Mouse (Mus musculus) CH12.LX (cell line): ENCODE measurements around the gene Soat1. TPM values are rescaled to one million over a fixed set of nuclear protein-coding genes. Genes with fewer than 3 reads are reported as not detected.

Experiments
- DNase-seq: peaks from one replicate; pipeline ENCODE4 v3.0.0-alpha.2; 2013; ENCODE audit errors: extremely low read depth
- H3K27ac ChIP-seq: 2 replicates; pipeline ENCODE4 v1.5.1; 2012; ENCODE audit warnings: low read depth, mild to moderate bottlenecking, control low read depth, moderate library complexity; ENCODE audit not compliant: insufficient read depth
- H3K27me3 ChIP-seq: replicated peaks from 2 replicates; pipeline ENCODE3; 2012; ENCODE audit warnings: inconsistent platforms
- H3K36me3 ChIP-seq, 2 experiments: replicated peaks in 1 of 2; 2 replicates each; pipeline versions ENCODE3 to v1.6.1; 2012; ENCODE audit warnings: inconsistent platforms in 1 of 2, low read length in 1 of 2, mild to moderate bottlenecking in 1 of 2, mixed read lengths in 1 of 2, moderate library complexity in 1 of 2; ENCODE audit not compliant: control insufficient read depth in 1 of 2, insufficient read depth in 1 of 2
- H3K4me1 ChIP-seq, 2 experiments: 2 replicates each; pipeline ENCODE4 v1.6.1; 2012; ENCODE audit warnings: inconsistent platforms in 1 of 2, moderate library complexity in 1 of 2; ENCODE audit not compliant: insufficient read depth in 2 of 2, control insufficient read depth in 1 of 2
- H3K4me2 ChIP-seq: 2 replicates; pipeline ENCODE4 v1.6.1; 2012; ENCODE audit warnings: low read depth, mild to moderate bottlenecking, control low read depth; ENCODE audit not compliant: poor library complexity, insufficient read depth, severe bottlenecking
- H3K4me3 ChIP-seq, 3 experiments: fragments of 150-350 bp in 1 of 3; sonication (generic) in 1 of 3; replicated peaks in 1 of 3; 2 replicates each; pipeline versions ENCODE3 to v1.5.1; 2011 to 2012; ENCODE audit warnings: low read depth in 2 of 3, low read length in 2 of 3, mild to moderate bottlenecking in 2 of 3, moderate library complexity in 2 of 3, control low read depth in 1 of 3, improper control_type of control experiment in 1 of 3, inconsistent platforms in 1 of 3, mixed read lengths in 1 of 3; ENCODE audit not compliant: poor library complexity in 1 of 3
- H3K79me2 ChIP-seq: replicated peaks from 2 replicates; pipeline ENCODE4 v1.6.1; 2012; ENCODE audit warnings: mild to moderate bottlenecking, moderate library complexity; ENCODE audit not compliant: control insufficient read depth, poor library complexity, insufficient read depth, severe bottlenecking; ENCODE audit errors: extremely low read depth
- H3K9ac ChIP-seq: 2 replicates; pipeline ENCODE4 v1.6.1; 2012; ENCODE audit warnings: low read depth, mild to moderate bottlenecking, control low read depth, moderate library complexity; ENCODE audit not compliant: insufficient read depth
- H3K9me3 ChIP-seq: replicated peaks from 2 replicates; pipeline ENCODE3; 2012; ENCODE audit warnings: low read length, inconsistent platforms, mixed read lengths
- BHLHE40 ChIP-seq: IDR thresholded peaks from 2 replicates; pipeline ENCODE4 v1.6.1; 2011; ENCODE audit warnings: mild to moderate bottlenecking, low read depth, low read length, improper control_type of control experiment
- CHD1 ChIP-seq: IDR thresholded peaks from 2 replicates; pipeline ENCODE4 v1.6.1; 2012; ENCODE audit warnings: low read depth, low read length, improper control_type of control experiment, inconsistent platforms
- CHD2 ChIP-seq: IDR thresholded peaks from 2 replicates; pipeline ENCODE4 v1.6.1; 2011; ENCODE audit warnings: low read length, improper control_type of control experiment
- CTCF ChIP-seq, 2 experiments: IDR thresholded peaks in 1 of 2; conservative IDR thresholded peaks in 1 of 2; 2 replicates each; pipeline ENCODE4 v1.5.1; 2011 to 2012; ENCODE audit warnings: low read depth in 2 of 2, low read length in 2 of 2, improper control_type of control experiment in 1 of 2, inconsistent platforms in 1 of 2, mild to moderate bottlenecking in 1 of 2, moderate library complexity in 1 of 2
- ELF1 ChIP-seq: IDR thresholded peaks from 2 replicates; pipeline ENCODE4 v1.6.1; 2014; ENCODE audit warnings: low read depth, mild to moderate bottlenecking, inconsistent platforms, low read length, improper control_type of control experiment
- EP300 ChIP-seq: IDR thresholded peaks from 2 replicates; pipeline ENCODE4 v1.6.1; 2011; ENCODE audit warnings: low read length, improper control_type of control experiment
- ETS1 ChIP-seq: conservative IDR thresholded peaks from 2 replicates; pipeline ENCODE4 v1.6.1; 2012; ENCODE audit warnings: low read depth, mild to moderate bottlenecking, inconsistent platforms, low read length, improper control_type of control experiment, moderate library complexity
- HCFC1 ChIP-seq: IDR thresholded peaks from 2 replicates; pipeline ENCODE4 v1.6.1; 2012; ENCODE audit warnings: low read depth, mild to moderate bottlenecking, inconsistent platforms, low read length, improper control_type of control experiment
- IRF4 ChIP-seq: IDR thresholded peaks from 2 replicates; pipeline ENCODE4 v1.6.1; 2014; ENCODE audit warnings: low read depth, mild to moderate bottlenecking, inconsistent platforms, low read length, improper control_type of control experiment
- JUN ChIP-seq: IDR thresholded peaks from 2 replicates; pipeline ENCODE4 v1.6.1; 2011; ENCODE audit warnings: low read depth, mild to moderate bottlenecking, low read length, improper control_type of control experiment, moderate library complexity; ENCODE audit not compliant: insufficient read depth
- JUND ChIP-seq: conservative IDR thresholded peaks from 2 replicates; pipeline ENCODE4 v1.6.1; 2011; ENCODE audit warnings: low read depth, low read length, improper control_type of control experiment
- KAT2A ChIP-seq: IDR thresholded peaks from 2 replicates; pipeline ENCODE4 v1.6.1; 2012; ENCODE audit warnings: low read length, improper control_type of control experiment, inconsistent platforms; ENCODE audit not compliant: insufficient replicate concordance
- MAX ChIP-seq: IDR thresholded peaks from 2 replicates; pipeline ENCODE4 v1.6.1; 2011; ENCODE audit warnings: low read length, improper control_type of control experiment
- MAZ ChIP-seq: IDR thresholded peaks from 2 replicates; pipeline ENCODE4 v1.6.1; 2012; ENCODE audit warnings: low read depth, mild to moderate bottlenecking, inconsistent platforms, low read length, improper control_type of control experiment, moderate library complexity
- MYC ChIP-seq: IDR thresholded peaks from 2 replicates; pipeline ENCODE4 v1.6.1; 2011; ENCODE audit warnings: low read depth, mild to moderate bottlenecking, improper control_type of control experiment, low read length
- NELFE ChIP-seq: IDR thresholded peaks from 2 replicates; pipeline ENCODE4 v1.6.1; 2011; ENCODE audit warnings: low read depth, low read length, improper control_type of control experiment
- PAX5 ChIP-seq: IDR thresholded peaks from 2 replicates; pipeline ENCODE4 v1.6.1; 2012; ENCODE audit warnings: low read length, inconsistent platforms, mixed read lengths
- POLR2AphosphoS2 ChIP-seq: IDR thresholded peaks from 2 replicates; pipeline ENCODE4 v1.6.1; 2011; ENCODE audit warnings: low read depth, low read length, improper control_type of control experiment
- RAD21 ChIP-seq: IDR thresholded peaks from 2 replicates; pipeline ENCODE4 v1.6.1; 2011; ENCODE audit warnings: low read depth, mild to moderate bottlenecking, low read length, improper control_type of control experiment, moderate library complexity
- RCOR1 ChIP-seq: conservative IDR thresholded peaks from 2 replicates; pipeline ENCODE4 v1.6.1; 2012; ENCODE audit warnings: low read depth, mild to moderate bottlenecking, inconsistent platforms, low read length, improper control_type of control experiment
- SIN3A ChIP-seq: IDR thresholded peaks from 2 replicates; pipeline ENCODE4 v1.6.1; 2012; ENCODE audit warnings: low read length, improper control_type of control experiment, inconsistent platforms
- SMC3 ChIP-seq: IDR thresholded peaks from 2 replicates; pipeline ENCODE4 v1.6.1; 2011; ENCODE audit warnings: low read depth, low read length, improper control_type of control experiment
- TBP ChIP-seq: conservative IDR thresholded peaks from 2 replicates; pipeline ENCODE4 v1.6.1; 2011; ENCODE audit warnings: low read depth, low read length, improper control_type of control experiment
- TCF12 ChIP-seq: IDR thresholded peaks from 2 replicates; pipeline ENCODE4 v1.6.1; 2014; ENCODE audit warnings: low read depth, mild to moderate bottlenecking, inconsistent platforms, low read length, improper control_type of control experiment
- UBTF ChIP-seq: IDR thresholded peaks from 2 replicates; pipeline ENCODE4 v1.6.1; 2012; ENCODE audit warnings: low read depth, mild to moderate bottlenecking, inconsistent platforms, low read length, improper control_type of control experiment, moderate library complexity
- USF2 ChIP-seq: conservative IDR thresholded peaks from 2 replicates; pipeline ENCODE4 v1.6.1; 2011; ENCODE audit warnings: low read depth, low read length, improper control_type of control experiment
- ZKSCAN1 ChIP-seq: IDR thresholded peaks from 2 replicates; pipeline ENCODE4 v1.6.1; 2012; ENCODE audit warnings: low read depth, inconsistent platforms, low read length, improper control_type of control experiment, borderline replicate concordance
- dilution Hi-C: fragments of 300-500 bp; cut with MboI; formaldehyde crosslinking; loops from 2 replicates; pipeline ENCODE4 v1.14.3; 2020; ENCODE audit warnings: low sequenced_read_pairs; ENCODE audit not compliant: extremely low pct_unique_long_range_greater_than_20kb, extremely low pct_ligation_motif_present
- in situ Hi-C: fragments of 300-500 bp; cut with MboI; formaldehyde crosslinking; loops from 3 replicates; pipeline ENCODE4 v1.14.3; 2019; ENCODE audit warnings: low sequenced_read_pairs, low pct_ligation_motif_present, low pct_unique_long_range_greater_than_20kb, mixed read lengths
- polyA plus RNA-seq: library from polyadenylated mRNA; unstranded; fragments of >175 nt; gene quantifications from 2 replicates; pipeline ENCODE4 v1.2.1, GENCODE M21; 2012; ENCODE audit warnings: low read depth; ENCODE audit not compliant: insufficient read length
- total RNA-seq, 2 experiments: library from RNA; depleted of rRNA; stranded (reverse); fragments of 300-350 nt in 1 of 2; fragments of >200 nt in 1 of 2; gene quantifications; 2 replicates each; pipeline ENCODE4 v1.2.3; 2012 to 2014

The Soat1 gene
- total and polyA plus RNA-seq, 3 experiments = 8.6 to 13.5 (median 10.3) TPM

- H3K4me3 ChIP-seq = no peak overlapping the region
- no peak overlapping the region for H3K4me2 ChIP-seq
- no peak for DNase-seq
- H3K27ac ChIP-seq = no peak overlapping the region
- no peaks in the 10 kb centered on the region for H3K27me3 ChIP-seq
- dilution Hi-C loops (no loop called here), in situ Hi-C loops (no loop called here)
- H3K9ac ChIP-seq = no peak overlapping the region
- H3K36me3 ChIP-seq = no peaks in the 10 kb centered on the region
- no peaks in the 10 kb centered on the region for H3K79me2 ChIP-seq
- peaks cover 0 to 8% of the 10 kb centered on the region in 2 experiments; a peak in 1 of 4 replicates for H3K4me1 ChIP-seq
- H3K9me3 ChIP-seq = no peaks in the 10 kb centered on the region
- TF ChIP-seq TCF12 (no peak), KAT2A (no peak), UBTF (no peak), TBP (no peak), CTCF (conservative IDR thresholded peaks at IDR 0.05 in 1 of 2, IDR thresholded peaks at IDR 0.05 in 1 of 2; ENCODE audit: low read depth in 2 of 2, low read length in 2 of 2) (no peak), USF2 (no peak), ELF1 (no peak), NELFE (no peak), RCOR1 (no peak), SMC3 (no peak), BHLHE40 (no peak), JUND (no peak), CHD1 (no peak), HCFC1 (no peak), POLR2AphosphoS2 (no peak), MAX (no peak)
Measured at GRCm38 (mm10) chr1:156496910-156497309, 22.8 kb upstream of the Soat1 start.

DNA sequence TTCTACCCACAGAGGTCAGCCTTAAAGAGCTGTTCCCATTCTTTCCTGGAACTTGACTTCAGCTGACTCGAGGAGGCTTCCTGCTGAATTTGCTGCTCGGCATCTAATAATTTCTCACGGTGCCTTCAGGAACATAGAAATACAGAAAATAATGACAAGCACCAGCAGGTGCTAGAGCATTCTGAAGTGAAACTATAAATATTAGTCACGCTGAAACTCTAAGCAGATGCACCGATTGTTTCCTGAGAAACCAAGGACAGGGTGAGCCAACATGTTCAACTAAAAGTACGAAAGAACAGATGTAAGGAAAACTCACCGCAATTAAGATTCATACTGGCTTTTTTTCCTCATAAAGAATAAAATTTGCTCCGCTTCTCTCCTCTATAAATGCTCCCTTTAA is 20.9 kb upstream of the Soat1 start:
- DNase-seq = peak; percentile 21
- Histone ChIP-seq H3K27me3 (no peaks in the 10 kb centered on the region), H3K79me2 (no peaks in the 10 kb centered on the region), H3K36me3 (no peaks in the 10 kb centered on the region), H3K4me3 (no peak overlapping the region), H3K9me3 (no peaks in the 10 kb centered on the region), H3K9ac (0 out of 2 replicates have a peak overlapping the region, but pooled peaks have one; percentile 9), H3K4me1 (peaks cover 0 to 11% of the 10 kb centered on the region in 2 experiments; a peak in 1 of 4 replicates), H3K4me2 (peak overlapping the region; percentile 80), H3K27ac (no peak overlapping the region)
- in situ Hi-C loops = no loop called here
- TF ChIP-seq JUND (peak; percentile 79), SIN3A (0 out of 2 replicates have a peak, but pooled peaks have one; percentile 21), ETS1 (peak; percentile 54; the same call in 1 of the 2 replicates), PAX5 (no peak), JUN (peak; percentile 59; the same call in 1 of the 2 replicates), TCF12 (peak; percentile 76), RAD21 (no peak), EP300 (peak; percentile 94), BHLHE40 (peak; percentile 43; the same call in 1 of the 2 replicates), MAZ (no peak), IRF4 (peak; percentile 89), RCOR1 (peak; percentile 64), MYC (peak; percentile 54; the same call in 1 of the 2 replicates), ZKSCAN1 (no peak), CHD2 (0 out of 2 replicates have a peak, but pooled peaks have one; percentile 40), HCFC1 (no peak)
- dilution Hi-C loops = no loop called here
